Mouse (Mus musculus): ENCODE results near the gene Il17rd.

Il17rd gene

GRCm38 (mm10) chr14:27096133-27096532, 57.4 kb downstream of the Il17rd start:
- 69% methylated on average over 9 of the region's 9 CpGs for WGBS

- 41% methylated on average over 3 of the region's 3 CpGs for WGBS
Measured at GRCm38 (mm10) chr14:27096779-27097178, 58.0 kb downstream of the Il17rd start.

DNA sequence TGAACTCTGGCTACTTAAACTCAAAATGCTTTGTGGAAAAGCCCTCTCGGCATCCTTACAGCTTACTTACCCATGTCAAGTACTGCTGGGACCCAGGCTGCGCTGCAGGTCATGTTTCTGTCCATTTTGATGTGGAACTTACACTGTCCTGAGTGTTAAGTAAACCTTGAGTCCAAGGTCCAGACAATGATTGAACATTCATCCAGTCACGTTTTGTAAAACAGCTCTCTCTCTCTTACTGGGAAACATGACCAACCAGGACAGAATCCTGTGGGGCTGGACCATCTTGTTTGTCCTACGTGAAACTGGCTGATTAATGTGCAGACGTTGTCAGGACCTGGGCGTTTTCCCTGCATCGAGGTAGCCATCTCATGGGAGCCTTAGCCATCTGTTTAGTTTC, 63.0 kb downstream of the Il17rd start:
- 79% methylated on average over 7 of the region's 7 CpGs for WGBS

DNA sequence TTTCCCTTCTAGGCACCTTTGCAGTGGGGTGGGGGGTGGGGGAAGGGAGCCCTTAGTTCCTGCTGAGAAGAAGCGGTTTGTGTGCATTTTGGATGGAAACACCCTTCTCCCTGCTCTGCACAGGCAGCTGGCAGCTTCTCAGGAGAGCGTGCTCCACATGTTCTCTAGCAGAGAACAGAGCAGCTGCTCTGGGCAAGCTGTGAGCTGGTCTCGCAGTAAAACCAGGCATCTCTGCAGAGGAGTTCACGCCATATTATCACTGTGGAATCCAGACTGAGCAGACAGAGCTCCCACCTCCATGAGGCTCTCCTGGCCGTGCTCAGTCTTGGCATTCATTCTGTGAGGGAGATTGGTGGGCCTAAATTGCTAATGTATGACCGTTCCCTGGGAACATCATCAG, 64.0 kb downstream of the Il17rd start:
- WGBS = 42% methylated on average over 6 of the region's 6 CpGs

DNA sequence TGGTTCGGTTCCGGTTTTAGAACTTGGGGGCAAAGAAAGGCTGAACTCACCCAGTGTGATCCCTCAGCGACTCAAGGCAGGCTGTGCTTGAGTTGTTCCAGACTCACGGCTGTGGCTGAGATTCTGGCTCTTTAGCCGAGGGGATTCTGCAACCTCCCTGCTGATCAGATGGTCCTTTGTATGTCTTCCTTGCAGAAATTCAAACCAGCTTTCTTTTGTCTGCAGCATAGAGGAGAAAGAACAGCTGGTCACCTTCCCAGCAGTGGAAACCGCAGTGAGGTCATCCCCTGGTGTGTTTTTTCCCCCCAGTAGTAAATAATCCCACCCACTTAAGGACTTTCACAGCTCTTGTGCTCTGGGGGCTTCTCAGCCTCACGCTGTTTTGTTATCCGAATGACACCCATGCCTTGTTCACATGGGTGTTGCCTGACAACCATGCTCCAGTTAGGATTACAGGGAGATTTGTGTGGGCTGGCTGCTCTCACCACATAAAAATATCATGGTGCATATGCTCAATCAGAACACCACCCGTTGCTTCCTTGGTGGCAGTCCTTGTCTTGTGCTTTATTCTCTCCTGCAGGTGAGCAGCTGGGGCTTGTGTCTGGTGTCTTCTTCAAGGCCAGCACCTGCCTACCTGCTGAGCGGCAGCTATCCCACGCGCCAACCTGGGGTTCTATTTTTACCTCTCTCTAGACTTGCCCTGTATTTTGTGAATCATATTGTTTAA, 67.2 kb downstream of the Il17rd start:
- WGBS = 44% methylated on average over 12 of the region's 12 CpGs

DNA sequence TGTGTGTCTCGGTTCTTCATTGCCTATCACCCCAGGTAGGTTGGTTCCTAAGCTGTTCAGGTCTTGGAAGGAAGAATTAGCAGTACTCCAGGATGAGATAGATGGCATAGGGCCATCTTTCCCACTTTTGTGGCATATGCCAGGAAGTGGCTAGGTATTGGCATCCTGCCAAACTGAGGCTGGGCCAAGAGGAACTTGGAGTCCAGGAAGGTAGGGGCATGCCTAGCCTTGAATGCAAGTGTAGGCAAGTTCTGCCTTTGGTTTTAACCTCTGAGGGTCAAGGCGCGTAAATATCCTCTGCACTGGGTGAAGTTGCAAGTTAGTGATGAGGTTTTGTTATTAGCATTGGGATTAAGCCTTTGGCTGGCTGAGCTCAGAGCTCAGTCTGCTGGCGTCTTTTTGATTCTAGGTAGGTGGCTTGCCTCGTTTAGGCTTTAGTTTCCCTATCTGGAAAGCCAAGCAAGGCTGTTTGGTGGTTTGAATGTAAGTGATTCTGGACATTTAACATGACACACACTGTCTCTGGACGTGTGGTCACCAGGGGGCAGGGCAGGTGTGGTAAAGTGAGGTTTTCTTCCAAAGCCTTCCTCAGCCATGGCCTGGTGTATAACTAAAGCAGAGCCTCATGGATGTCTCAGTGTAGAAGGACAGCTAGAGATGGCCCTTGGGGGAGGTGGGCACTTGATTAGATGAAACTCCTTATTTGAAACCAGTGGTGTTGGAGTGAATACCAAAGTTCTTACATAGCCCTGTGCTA, 70.2 kb downstream of the Il17rd start:
- WGBS = 71% methylated on average over 6 of the region's 6 CpGs

- 5% methylated on average over 58 of the region's 58 CpGs for WGBS
Measured at GRCm38 (mm10) chr14:27114362-27115274, 75.9 kb downstream of the Il17rd start, which contains the start of gene Arhgef3. Gene Arhgef3 (plus strand): TSS chr14:27114899.

DNA sequence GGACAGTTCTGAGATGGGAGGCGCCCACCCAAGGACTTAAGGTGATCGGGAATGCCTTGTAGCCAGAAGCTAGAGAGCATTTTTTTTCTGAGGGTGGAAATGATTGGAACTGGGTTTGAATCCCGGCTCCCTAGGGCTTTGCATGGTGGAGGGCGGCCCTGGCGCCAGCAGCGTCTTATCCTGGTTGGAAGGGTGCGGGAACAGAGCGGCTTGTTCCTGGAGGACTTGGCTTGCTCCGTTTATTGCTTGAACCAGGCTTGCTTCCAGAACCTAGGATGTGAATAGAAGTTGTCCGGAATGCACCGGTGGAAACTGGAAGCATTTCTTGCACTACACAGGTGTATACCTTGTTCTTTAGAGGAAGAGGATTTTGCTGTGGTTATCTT, 76.5 kb downstream of the Il17rd start:
- 16% methylated on average over 11 of the region's 11 CpGs for WGBS

DNA sequence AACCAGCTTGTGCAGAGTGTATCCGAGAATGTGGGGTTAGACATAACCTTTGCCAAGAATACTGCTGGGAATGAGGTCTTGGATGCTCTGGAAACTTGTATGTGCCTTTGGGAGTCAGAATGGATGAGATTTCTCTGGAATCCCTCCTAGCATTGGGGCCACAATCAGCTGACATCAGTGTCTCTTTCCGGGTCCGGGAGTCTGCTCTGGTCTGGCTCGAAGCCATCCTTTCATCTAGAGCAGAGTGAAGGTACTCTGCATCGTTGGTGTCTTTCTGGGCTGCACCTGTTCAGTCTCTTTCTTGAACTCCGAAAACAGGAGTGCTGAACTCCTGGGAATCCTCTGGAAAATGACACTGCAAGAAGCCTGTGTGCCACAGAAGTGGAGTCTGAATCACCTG, 77.2 kb downstream of the Il17rd start:
- WGBS = 55% methylated on average over 6 of the region's 6 CpGs

DNA sequence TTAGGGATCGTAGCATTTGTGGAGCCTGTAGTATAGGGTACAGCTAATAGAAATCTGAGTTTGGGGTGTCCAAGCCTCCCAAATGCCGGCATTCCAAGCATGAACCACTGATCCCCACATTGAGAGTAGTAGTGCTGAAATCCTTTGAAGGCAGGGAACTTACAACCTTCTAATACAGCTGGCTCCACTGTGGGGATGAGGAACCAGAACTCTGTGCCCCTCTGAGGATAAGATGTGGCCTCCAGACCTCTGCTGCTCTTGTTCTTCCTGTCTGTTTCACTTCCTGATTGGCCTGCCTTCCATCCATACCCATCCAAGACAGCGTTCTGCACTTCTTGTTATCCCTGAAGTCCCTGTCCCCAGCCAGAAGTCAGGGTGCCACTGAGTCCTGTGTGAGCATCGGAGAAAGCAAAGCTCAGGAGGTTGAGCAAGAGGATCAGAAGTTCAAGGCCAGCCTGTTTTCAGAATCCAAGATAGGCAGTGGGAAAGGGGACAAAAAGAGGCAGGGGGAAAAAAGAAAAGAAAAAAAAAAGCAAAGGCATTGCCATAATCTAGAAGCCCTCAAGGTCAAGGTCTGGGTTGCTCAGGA, 77.9 kb downstream of the Il17rd start:
- WGBS = 90% methylated on average over 4 of the region's 4 CpGs

DNA sequence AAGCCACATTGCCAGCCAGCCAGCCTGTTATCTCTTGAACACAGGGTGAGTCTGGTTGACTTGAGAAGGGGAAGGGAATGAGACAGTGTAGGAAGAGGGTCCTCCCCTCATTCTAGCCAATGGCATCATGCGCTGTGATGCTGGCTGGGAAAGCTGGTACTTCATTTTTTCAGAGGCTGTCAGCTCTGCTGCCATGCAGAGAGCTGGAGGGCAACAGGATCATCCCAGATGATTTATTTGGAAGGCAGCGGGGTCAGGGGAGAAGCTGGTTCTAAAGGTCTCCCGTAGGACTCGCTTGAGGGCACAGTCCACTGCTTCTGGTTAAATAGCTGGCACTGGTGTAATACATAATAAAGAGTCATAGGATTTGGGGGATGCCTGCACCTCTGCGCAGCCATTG, 79.8 kb downstream of the Il17rd start:
- WGBS = 94% methylated on average over 5 of the region's 5 CpGs

GRCm38 (mm10) chr14:27122646-27123045, 83.9 kb downstream of the Il17rd start:
- WGBS = 91% methylated on average over 3 of the region's 3 CpGs

- WGBS = 50% methylated on average over 8 of the region's 8 CpGs
Measured at GRCm38 (mm10) chr14:27123543-27123942, 84.8 kb downstream of the Il17rd start.

DNA sequence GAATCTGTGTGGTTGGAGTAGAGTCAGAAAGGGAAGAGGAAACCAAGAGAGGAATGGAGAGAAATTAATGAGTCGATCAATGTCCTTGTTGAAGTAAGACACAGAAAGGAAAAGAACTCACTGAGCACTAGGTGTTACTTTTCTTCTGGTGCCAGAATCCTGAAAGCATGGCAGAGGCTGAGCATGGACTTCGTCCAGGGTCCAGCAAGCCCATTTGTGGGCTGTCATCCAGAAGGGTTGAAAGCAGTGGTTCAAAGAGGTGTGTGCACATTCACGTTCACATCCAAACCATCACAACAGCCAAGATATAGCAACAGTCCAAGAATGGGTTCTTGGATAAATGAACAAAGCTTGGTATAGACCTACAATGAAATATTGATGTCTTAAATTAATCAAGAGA, 91.3 kb downstream of the Il17rd start:
- 91% methylated on average over 3 of the region's 3 CpGs for WGBS

- WGBS = 86% methylated on average over 1 of the region's 1 CpGs
Measured at GRCm38 (mm10) chr14:27130676-27131075, 91.9 kb downstream of the Il17rd start.

GRCm38 (mm10) chr14:27131521-27131920, 92.8 kb downstream of the Il17rd start:
- WGBS = 58% methylated on average over 1 of the region's 1 CpGs

DNA sequence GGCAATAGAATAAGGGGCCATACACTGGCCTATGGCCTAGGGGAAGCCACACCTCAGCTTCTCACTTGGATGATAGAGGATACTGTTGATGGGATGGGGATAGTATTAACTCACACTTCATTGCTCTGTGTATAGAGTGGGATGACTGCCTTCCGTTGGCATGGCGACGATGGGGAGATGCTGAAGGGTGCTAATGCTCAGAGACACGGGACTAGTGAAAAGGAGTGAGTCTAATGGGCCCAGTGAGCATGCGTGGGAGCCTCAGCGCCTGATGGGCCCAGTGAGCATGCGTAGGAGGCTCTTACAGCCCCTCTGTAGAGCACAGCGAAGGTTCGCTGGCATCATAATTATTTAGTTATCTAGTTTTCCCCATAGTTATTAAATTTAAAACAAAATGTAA, 100.2 kb downstream of the Il17rd start:
- 84% methylated on average over 9 of the region's 9 CpGs for WGBS

DNA sequence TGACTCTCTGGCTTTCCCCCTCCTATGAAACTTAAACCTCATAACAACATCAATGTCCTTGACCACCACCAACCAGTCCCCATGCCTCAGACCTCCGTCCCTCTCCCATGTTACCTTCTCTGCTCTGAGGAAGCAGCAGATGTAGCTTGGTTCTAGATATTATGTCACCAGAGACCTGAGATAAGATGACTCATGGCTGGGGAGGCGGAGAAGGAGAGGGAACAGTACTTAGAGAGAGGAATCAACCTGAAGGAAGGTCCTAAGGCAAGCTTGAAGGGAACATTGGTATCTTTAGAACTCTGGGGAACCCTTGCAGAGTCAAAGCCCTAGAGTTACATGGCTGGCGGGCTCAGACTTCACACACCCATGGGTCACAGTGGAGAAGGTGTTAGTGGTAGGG, 101.2 kb downstream of the Il17rd start:
- WGBS = 72% methylated on average over 3 of the region's 3 CpGs

- WGBS = 58% methylated on average over 3 of the region's 3 CpGs
Measured at GRCm38 (mm10) chr14:27141486-27141885, 102.7 kb downstream of the Il17rd start.

GRCm38 (mm10) chr14:27142680-27143079, 103.9 kb downstream of the Il17rd start:
- WGBS = 94% methylated on average over 5 of the region's 5 CpGs

- WGBS = 75% methylated on average over 8 of the region's 8 CpGs
Measured at GRCm38 (mm10) chr14:27145171-27146045, 106.7 kb downstream of the Il17rd start.
